Mouse (Mus musculus): ENCODE measurements around the gene Tprg.

Gene Tprg

GRCm38 (mm10) chr16:25333279-25334219 is 46.9 kb downstream of the Tprg start:
- no peak for DNase-seq (ENCODE audit: low spot score)

- no peak for DNase-seq (ENCODE audit: low spot score)
These were observed 48.6 kb downstream of the Tprg start for GRCm38 (mm10) chr16:25335058-25335703.

GRCm38 (mm10) chr16:25349626-25350025 is 63.0 kb downstream of the Tprg start:
- DNase-seq (ENCODE audit: low spot score), result no peak

GRCm38 (mm10) chr16:25367834-25368233 is 81.2 kb downstream of the Tprg start:
- no peak for DNase-seq (ENCODE audit: low spot score)

GRCm38 (mm10) chr16:25369984-25370412 is 83.4 kb downstream of the Tprg start:
- no peak for DNase-seq (ENCODE audit: low spot score)

GRCm38 (mm10) chr16:25374121-25374520 is 87.5 kb downstream of the Tprg start:
- DNase-seq (ENCODE audit: low spot score), result no peak

- DNase-seq (ENCODE audit: low spot score), result no peak
These were observed 88.2 kb downstream of the Tprg start for GRCm38 (mm10) chr16:25374775-25375174.

GRCm38 (mm10) chr16:25376720-25377373 is 90.2 kb downstream of the Tprg start:
- no peak for DNase-seq (ENCODE audit: low spot score)

- DNase-seq (ENCODE audit: low spot score), result no peak
These were observed 91.1 kb downstream of the Tprg start for GRCm38 (mm10) chr16:25377695-25378094.

GRCm38 (mm10) chr16:25385498-25386192 is 99.0 kb downstream of the Tprg start:
- DNase-seq (ENCODE audit: low spot score), result no peak

GRCm38 (mm10) chr16:25394676-25395075 is 108.1 kb downstream of the Tprg start:
- DNase-seq (ENCODE audit: low spot score), result no peak

GRCm38 (mm10) chr16:25404156-25404555 is 117.5 kb downstream of the Tprg start:
- DNase-seq (ENCODE audit: low spot score), result no peak

- DNase-seq (ENCODE audit: low spot score), result no peak
These were observed 120.7 kb downstream of the Tprg start for GRCm38 (mm10) chr16:25407204-25407886.

- no peak for DNase-seq (ENCODE audit: low spot score)
These were observed 121.4 kb downstream of the Tprg start for GRCm38 (mm10) chr16:25408032-25408431.

GRCm38 (mm10) chr16:25411307-25411706 is 124.7 kb downstream of the Tprg start:
- no peak for DNase-seq (ENCODE audit: low spot score)

GRCm38 (mm10) chr16:25413885-25414284 is 127.3 kb downstream of the Tprg start:
- DNase-seq (ENCODE audit: low spot score), result no peak

GRCm38 (mm10) chr16:25415186-25415585 is 128.6 kb downstream of the Tprg start:
- no peak for DNase-seq (ENCODE audit: low spot score)

- DNase-seq (ENCODE audit: low spot score), result no peak
These were observed 131.4 kb downstream of the Tprg start for GRCm38 (mm10) chr16:25417875-25418630.

GRCm38 (mm10) chr16:25422997-25423396 is 136.4 kb downstream of the Tprg start:
- no peak for DNase-seq (ENCODE audit: low spot score)

GRCm38 (mm10) chr16:25424001-25424400 is 137.4 kb downstream of the Tprg start:
- no peak for DNase-seq (ENCODE audit: low spot score)

- DNase-seq (ENCODE audit: low spot score), result no peak
These were observed 138.3 kb downstream of the Tprg start for GRCm38 (mm10) chr16:25424915-25425314.
